Mouse (Mus musculus) liver, embryonic 14.5 days (tissue): ENCODE measurements around the gene Galnt11.

ENCODE experiments used
- CTCF ChIP-seq: IDR thresholded peaks from 2 replicates; pipeline ENCODE4 v1.5.1; 2016; ENCODE audit warnings: antibody characterized with exemption, low read depth, control low read depth
- EP300 ChIP-seq: IDR thresholded peaks from 2 replicates; pipeline ENCODE4 v1.6.1; 2016; ENCODE audit warnings: antibody characterized with exemption, low read depth

GRCm38 (mm10) chr5:25252423-25252822 is 30.7 kb downstream of the Galnt11 start:
- TF ChIP-seq CTCF (no peak), EP300 (no peak)
